Mouse (Mus musculus) 3T3-L1 (cell line): ENCODE data around the gene Stk11.
"Not testable (repeated sequence)": the region's sequence is repeated elsewhere in the genome, so short reads cannot be mapped to it uniquely, and the experiment has no call there.

Experiments used
- DNase-seq: peaks from one replicate; pipeline ENCODE4 v3.0.0-alpha.2; 2015; ENCODE audit warnings: low read depth, low spot score

The Stk11 gene

DNA sequence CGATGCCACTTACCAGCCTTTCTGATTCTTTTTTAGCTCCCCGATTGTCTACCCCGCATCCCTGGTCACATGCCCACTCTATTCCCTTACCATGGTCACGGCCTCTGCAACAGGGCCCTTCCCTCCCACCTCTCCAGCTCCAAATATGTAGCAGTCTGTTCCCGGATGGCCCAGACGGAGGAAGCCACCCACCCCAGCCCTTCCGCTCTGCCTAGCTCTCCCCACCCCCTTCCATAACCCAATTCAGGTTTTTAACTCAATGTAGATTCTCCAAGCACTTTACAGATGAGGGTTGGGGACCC lies 41.1 kb downstream of the Stk11 start:
- no peak for DNase-seq

DNA sequence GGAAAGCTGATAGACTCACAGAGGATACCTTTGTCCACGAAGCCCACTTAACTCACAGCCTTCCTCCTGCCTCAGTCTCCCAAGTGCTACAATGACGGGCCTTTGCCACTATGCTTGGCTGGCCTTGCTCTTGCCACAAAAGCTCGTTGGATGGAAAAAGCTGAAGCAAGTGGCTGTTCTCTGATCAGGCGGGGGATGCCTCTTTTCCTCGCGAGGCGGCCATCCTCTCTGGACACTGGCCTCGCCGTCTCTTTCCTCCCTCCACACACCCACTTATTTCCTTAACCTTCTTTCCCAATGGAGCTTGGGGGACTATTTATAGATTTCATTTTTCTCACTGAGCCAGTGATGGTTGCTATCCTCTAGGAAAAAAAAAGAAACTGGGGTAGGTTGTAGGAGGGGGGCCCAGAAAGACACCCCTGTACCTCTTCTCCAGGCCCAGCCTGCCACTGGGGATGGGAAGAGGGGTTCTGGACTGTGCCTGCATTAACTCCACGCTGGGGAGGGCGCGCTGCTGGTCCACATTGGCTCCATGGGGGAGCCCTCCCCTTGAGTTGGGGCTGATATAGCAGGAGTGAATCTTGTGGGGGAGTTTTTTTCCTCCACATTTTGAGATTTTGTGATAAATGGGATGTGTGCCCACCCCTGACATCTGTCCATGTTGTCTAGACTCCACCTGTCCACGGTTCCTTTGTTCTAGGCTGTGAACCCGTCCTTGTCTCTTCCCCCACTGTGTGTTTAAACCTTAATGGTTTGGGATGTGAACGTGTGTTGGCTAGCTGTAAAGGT lies 41.7 kb downstream of the Stk11 start:
- DNase-seq, result no peak

DNA sequence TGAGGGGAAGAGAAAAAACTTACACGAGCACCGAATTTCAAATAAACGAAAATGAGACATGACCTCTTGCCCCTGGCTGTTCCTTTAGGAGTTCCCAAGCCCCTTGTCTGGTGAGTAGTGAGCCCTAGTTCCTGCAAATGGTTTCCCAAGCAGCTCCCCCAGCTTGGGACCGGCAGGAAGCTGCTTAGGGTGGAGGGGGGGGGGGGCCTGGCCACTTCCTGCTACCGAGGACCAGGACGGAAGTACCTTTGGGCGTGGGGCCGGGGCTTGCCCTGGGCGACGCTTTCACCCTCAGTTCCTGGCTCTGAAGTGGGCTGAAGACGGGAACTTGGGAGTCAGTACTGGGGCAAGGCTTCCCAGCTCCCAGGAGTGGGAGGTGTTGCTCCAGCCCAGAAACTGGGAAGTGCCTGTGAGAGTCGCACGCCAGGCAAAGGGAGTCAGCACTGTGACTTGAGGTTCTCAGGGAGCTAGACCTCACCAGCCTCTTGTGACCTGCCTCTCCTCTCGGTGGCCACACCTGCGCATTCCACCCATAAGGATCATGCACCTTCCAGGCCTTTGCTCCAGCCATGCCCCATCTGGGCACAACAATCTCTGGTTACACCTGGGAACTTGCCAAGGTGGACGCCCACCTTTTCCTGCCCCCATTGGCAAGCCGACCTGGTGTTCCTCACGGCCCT lies 42.8 kb downstream of the Stk11 start:
- peak; percentile 73 for DNase-seq

DNA sequence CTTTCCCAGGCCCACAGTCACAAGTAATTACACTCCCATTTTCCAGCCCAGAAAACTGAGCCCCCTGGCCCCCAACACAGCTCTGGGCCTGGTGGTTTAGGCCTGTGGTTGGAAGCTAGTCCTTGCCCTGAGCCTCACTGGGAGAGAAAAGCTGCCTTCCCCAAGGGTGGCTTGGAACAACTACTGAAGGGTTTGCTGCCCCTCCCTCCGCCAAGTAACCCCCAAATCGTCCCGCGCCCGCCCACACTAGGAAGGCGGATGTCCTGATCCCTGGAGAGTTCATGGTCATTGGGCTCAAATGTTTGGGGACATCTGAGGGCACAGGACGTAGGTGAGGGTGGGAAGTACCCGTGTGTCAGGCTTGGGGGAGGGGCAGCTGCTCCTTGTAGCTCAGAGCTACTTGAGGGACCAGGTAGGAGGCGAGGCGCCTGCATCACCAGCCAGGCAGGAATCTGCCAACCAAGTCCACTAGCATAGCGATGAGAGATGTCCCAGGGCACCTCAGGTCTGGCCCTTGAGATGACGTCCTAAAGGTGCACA lies 43.5 kb downstream of the Stk11 start:
- DNase-seq, result peak; percentile 68

DNA sequence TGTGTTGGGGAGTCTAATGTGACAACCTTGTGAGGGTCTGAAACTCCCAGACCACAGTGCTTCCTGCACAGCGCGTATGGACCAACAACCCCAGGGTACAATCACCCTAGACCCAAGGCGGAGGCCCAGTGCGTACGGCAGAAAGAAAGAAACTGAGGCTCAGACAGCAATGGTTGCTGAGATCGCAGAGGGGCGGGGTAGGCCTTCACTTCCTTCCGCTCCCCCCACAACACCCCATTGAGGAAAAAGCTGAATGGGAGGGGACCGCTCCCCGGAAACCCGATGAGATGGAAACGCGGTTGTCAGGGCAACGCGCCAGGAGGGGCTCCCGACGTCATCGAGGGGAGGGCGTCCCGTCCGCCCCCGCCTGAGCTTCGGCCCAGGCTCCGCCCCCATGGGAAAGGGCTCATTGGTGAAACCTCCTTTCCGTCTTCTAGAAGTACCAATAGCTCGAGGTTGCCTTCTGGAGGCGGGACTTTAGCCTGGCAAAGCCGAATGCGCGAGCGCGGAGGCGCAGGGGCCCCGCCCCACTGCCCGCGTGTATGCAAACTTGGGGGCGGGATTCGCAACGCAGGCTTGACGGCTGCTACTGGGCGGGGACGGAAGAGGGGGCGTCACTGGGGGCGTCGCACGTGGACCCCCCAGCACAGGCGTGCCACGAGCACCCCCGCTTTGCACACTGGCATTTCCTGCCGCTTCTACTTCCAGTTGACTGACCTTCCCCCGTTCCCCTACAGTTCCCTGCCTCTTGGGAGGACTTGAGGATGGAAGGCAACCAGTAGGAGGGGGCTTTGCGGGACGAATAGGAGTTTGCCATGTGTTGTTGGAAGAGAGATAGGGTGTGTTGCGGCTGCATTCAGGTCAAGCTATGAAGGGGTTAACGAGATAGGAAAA lies 44.2 kb downstream of the Stk11 start:
- DNase-seq, result peak; percentile 97

DNA sequence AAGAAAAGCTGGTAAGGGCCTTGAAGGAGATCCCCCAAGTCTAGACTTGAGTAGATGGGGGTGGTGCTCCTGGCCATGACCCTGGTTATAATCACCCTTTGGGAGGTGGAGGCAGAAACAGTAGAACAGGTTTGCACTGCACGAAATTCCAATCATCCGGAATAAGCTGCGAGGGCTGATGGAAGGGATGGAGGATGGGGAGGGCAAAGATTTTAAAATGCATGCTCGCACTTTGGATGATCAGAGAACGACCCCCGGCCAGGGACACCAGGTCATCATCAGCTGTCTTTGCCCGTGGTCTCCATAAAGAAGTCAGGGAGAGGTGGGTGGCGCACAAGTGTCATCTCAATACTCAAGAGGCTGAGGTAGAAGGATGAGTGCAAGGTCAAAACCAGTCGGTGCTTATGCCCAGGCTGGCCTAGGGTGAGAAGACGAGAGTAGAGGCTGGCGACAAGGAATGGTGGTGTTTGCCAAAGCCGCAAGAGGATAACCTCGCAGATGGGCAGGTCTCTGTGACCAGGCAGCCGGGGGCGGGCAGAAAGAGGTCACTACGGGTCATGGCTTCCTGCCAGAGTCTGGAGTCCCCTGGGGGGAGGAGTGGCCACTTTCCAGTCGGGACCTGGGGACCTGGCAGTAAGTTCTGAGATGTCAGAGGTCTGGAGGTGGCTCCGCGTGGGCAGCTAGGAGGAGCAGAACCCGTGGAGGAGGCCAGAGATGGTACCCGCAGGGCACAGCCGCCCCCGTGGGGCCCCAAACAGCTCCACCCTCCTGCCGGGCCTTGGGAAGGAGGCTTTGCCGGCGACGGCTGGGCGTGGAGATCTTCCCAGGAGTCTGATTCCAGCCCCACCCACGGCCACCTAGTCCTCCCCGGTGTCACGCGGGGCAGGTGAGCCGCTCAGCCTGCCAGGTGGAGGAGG lies 45.1 kb downstream of the Stk11 start:
- DNase-seq, result peak; percentile 93

DNA sequence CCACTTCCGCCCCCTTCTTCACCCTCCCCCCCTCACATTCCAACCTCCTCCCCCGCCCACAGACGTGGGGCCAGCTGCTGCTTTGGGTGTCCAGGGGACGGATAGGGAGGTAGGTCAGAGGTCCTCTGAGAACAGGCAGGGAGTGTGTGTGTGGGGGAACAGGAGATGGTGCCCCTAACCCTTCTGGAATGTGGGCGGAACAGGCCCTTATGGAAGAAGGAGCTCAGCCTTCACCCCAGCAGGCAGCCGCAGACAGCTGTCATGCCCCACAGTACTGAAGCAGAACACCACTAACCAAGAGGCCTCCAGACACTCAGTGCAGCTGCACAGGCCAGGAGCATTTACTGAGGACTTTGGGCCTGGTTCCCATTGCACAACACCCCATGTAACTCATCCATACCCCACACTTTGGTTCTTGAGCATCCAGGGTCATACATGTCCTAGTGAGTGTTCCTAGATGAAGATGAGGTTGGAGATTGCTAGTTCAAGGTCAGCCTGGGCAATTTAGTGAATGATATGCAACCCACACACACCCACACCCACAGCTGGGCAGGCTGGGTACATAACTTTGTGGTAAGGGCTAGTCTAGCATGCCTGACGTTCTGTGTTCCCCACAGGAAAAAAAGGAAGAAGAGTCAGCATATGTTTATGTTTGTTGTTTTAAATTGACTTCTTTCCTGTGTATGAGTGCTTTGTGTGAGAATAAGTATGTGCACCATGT lies 46.1 kb downstream of the Stk11 start:
- DNase-seq, result peak; percentile 89

DNA sequence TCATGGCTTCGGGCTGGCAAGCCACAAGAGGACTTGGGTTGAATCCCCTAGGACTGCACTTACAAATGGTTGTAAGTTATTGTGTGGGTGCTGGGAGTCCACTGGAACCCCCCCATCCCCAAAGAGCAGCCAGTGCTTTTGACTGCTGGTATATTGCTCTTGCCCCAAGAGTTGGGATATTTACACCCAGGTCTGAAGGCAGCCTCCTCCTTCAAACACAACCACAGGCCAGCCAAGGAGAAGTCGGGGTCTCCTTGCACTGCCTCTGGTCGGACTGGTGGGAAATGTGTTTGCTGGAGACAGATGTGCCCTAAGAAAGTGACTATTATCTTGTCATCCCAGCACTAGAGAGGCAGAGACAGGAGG lies 46.6 kb downstream of the Stk11 start:
- no peak for DNase-seq

DNA sequence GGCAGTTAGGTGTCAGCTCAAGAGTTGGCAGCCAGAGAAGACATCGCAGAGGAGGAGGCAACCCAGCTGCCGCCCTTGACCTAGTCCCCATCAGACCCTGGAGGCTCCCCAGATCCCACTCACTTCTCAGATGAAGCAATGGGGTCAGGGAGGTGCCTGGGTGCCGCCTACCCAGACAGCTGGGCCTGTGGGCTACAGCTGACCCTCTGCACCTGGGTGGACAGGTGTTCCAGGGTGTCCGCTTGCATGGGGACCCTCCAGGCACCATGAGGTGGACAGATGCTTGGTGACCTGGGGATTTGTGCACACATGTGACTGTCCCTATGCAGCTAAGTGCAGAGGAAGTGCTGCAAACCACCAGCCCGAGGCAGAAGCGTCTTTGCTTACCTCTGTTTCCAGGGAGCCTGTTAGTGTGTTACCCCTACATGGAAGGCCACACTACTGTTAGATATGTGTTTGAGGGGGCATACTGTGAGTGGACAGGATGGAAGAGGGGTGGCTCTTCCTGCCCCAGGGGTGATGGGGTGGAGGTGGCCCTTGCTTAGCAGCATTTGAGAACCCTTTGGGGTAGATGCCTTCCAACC lies 47.2 kb downstream of the Stk11 start:
- DNase-seq, result no peak

DNA sequence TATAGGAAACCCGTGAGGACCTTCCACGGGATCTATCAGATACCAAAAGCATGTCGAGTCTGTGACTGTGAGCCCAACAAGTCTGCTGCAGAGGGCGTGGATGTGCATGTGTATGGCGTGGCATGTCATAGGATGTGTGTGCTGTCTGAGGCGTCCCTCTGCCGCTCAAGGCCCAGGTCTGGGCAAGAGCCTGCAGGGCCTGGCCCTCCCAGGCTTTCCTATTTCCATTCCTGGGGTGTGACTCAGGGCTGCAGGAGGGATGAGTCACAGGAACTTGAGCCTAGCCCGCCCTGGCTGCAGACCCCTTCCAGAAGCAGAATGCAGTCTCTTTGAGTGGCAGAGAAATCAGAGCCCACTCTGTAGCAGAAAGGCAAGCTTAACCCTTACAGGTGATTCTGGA lies 48.1 kb downstream of the Stk11 start:
- DNase-seq, result peak; percentile 96

DNA sequence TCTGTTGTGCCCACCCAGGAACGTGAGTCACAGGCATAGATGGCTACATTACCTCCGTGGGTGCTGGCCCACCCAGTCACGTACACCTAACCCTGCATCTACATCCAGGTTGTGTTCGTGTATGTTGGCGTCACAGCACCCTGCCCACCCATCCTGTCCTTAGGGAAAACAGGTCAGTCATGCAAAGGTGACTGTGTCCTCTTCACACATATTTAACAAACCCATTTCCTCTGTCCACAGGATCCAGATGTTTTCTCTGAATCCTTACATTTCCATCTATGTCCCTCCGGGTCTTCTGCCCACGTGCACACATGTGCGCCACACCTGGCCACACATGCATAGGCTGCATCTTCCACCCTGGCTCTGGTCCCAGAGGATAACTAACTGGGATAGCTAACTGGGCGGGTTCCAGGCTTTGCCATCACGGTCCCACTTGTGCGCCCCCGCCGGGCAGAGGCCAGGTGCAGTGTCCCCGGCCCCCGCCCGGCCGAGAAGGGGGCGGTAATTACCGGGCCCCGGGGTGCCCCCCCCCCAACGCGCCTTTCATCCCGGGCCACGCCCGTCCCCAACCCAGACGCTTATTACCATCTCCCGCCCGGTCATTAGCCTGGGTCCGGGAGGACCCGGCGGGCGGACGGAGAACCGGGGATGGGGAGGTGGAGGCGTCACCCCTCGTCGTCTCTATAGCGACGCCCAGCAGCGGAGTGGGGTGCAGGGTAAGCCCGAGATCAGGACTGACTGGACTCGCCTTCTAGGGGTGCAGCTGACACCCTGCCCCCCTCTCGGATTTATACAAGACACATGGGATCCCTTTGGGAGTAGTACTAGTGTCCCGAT lies 48.8 kb downstream of the Stk11 start:
- peak; percentile 79 for DNase-seq

DNA sequence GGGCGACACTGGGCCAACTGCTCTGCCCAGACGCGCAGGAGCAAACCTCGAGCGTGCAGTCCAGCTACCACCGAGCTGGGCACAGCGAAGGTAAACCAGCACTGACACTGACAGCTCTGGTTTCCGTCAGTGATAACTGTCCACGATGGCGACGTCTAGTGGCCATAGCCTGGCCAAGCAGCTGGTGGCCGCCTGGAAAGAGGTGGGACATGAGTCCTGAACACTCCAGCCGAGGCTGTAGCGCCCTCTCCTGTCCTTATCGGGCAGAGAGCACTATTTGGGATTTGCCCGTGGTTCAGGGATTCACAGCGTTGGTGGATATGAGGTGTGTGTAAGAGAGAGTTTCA lies 49.4 kb downstream of the Stk11 start:
- peak; percentile 98 for DNase-seq

DNA sequence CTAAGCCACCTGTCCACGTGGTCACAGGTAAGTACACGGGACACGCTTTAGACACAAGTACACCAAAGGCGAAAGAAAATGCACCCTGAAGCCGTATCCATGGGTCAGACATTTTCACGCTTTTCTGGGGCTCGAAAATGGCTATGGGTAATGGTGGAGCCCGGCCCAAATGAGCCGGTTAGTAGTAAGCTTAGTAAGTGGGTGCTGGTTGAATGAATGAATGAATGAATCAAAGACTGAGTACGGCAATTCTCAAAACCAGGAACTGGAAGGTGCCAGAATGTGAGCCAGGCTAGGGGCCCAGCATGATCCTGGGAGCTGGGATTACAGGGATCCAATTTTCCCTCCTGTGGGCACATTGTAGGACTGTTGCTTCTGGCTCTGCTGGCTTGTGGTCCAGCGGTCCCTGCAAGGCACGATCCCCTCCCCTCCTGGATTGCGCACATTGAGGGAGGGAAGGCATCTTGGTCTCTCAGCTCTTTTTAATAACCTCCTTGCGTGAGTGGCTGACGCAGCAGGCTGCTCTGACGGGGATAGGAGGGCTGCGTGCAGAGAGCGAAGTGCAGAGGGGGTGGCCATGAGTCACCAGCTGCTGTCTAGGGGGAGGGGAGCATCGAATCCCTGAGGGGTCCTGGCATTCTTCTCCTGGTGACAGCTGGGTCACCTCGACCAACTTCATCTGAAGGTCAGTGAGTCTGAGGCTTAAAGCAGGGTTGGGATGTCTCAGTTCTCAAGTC lies 50.0 kb downstream of the Stk11 start, which contains the start of gene Cirbp:
Gene Cirbp (plus strand): TSS at position 594 of the 737 bp plus-strand sequence.
- peak; percentile 63 for DNase-seq

DNA sequence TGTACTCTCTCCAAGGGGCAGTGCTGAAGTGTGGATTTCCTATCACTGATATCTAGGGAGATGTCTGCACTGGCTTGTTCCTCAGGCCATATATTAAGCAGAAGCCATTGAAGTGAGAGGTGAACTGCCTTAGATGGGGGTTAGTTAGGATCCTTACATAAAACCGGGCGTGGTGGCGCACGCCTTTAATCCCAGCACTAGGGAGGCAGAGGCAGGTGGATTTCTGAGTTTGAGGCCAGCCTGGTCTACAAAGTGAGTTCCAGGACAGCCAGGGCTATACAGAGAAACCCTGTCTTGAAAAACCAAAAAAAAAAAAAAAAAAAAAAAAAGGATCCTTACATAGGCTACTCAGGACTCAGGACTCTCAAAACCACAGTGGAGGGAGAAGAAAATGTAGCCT lies 50.5 kb downstream of the Stk11 start:
- DNase-seq, result not testable (repeated sequence)

DNA sequence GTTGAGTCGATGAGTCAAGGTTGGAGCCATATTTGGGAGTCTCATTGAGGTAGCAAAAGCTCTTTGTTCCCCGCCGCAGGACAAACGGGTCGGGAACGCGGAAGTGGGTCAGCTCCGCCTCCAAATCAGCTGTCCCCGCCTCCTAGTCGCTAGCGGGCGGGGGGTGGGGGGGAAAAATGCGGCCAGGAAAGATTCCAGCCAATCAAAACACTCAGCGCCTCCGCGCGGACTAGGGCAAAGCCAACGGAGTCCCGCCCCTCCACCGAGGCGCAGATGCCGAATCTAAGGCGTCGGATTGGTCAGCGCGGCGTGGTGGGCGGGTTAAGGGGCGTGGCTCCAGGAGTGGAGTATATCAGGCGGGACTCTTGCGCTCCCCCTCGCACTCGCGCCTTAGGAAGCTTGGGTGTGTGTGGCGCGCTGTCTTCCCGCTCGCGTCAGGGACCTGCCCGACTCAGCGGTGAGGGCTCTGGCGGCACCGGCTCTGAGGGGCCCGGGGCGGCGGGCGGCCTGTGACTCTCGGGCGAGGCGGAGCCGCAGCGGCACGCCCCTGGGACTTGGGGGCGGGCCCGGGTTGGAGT lies 51.9 kb downstream of the Stk11 start:
- peak; percentile 97 for DNase-seq

DNA sequence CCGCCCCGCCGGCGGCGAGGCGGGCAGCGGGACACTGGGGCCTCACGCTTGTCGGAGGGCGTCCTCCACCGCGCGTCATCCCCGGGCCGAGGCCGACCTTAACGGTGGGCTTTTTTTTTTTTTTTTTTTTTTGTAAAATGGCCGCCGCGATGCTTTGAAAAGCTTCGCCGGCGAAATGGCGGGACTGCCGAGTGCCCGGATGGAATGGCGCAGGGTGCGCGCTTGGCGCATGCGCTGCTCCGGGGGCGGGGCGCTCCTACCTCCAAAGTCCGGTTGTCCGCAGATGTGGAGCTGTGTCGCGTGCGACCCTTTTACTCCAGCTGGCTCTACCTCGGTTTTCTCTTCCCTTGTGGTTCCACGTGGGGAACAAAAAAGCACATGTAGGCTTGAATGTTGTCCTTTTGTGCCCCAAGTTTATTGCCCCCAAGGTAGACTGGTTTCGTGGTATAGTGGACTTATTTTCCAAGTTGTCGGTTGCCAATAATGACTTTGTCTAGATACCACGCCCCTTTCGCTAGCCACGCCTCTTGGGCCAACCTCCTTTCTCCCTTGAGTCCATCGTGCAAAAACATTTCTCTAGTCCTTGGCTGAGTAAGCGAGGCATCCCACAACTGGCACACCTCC lies 52.5 kb downstream of the Stk11 start:
- DNase-seq, result peak; percentile 95

DNA sequence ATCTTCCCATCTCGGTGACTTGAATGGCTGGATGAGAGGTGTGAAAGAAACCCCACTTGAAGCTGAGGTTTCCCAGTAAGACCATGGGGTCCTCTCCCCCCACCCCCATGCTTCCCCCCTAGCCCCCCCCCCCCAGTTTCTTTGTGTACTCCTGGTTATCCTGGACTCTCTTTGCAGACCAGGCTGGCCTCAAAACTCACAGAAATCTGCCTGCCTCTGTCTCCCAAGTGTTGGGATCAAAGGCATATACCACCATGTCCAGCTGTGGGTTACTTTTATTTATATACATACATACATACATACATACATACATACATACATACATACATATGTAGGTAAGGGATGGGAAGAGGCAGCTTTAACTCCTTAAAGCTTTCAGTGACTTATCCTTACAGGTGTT lies 53.5 kb downstream of the Stk11 start:
- no peak for DNase-seq

DNA sequence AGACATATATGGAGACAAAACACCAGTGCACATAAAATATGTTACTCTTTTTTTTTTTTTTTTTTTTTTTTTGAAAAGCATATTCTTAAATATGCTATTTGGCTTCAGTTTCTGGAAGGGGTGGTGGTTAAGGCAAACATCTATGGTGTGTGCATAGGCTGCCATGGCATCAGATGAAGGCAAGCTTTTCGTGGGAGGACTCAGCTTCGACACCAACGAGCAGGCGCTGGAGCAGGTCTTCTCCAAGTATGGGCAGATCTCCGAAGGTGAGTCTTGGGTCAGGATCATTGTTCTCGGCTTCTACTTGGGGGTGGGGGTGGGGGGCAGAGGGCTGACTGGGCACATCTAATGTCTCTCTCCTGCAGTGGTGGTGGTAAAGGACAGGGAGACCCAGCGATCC lies 54.0 kb downstream of the Stk11 start:
- no peak for DNase-seq
